Mouse (Mus musculus) cerebellum, adult 8-10 months (tissue): ENCODE data around the gene Sh3d19.
"Not testable (repeated sequence)": the region's sequence is repeated elsewhere in the genome, so short reads cannot be mapped to it uniquely, and the experiment has no call there.

Experiments
- DNase-seq: peaks from one replicate; pipeline ENCODE4 v3.0.0; 2022

Gene Sh3d19

GRCm38 (mm10) chr3:86103449-86104291 is 132.8 kb downstream of the Sh3d19 start:
- DNase-seq, result no peak

GRCm38 (mm10) chr3:86104433-86104832 is 133.5 kb downstream of the Sh3d19 start:
- DNase-seq, result not testable (repeated sequence)

GRCm38 (mm10) chr3:86104909-86105308 is 134.0 kb downstream of the Sh3d19 start:
- DNase-seq, result no peak

DNA sequence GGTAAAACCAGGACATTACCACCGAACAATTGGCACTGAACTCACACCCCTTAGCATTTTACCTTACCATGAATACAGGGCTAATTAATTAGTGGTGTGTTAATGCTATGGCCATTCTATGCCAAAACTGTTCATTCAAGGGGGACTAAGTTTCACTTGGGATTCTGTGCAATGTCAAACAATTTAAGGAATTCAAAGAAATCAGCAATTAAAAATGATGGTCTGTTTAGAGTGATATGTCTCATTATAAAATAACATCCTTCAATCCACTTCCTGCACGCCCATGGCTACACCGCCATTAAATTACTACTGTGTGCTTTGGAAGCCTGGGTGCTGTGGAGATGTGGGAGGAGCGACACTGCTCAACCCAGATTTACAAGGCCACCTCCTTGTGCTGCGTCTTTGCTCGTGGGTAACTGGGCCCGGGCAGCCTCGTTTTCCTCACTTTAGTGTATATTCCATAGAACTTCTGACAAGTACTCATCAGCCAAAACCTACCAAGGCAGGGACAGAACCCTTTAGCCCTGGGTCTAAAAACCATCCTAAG is 135.2 kb downstream of the Sh3d19 start:
- DNase-seq, result no peak

DNA sequence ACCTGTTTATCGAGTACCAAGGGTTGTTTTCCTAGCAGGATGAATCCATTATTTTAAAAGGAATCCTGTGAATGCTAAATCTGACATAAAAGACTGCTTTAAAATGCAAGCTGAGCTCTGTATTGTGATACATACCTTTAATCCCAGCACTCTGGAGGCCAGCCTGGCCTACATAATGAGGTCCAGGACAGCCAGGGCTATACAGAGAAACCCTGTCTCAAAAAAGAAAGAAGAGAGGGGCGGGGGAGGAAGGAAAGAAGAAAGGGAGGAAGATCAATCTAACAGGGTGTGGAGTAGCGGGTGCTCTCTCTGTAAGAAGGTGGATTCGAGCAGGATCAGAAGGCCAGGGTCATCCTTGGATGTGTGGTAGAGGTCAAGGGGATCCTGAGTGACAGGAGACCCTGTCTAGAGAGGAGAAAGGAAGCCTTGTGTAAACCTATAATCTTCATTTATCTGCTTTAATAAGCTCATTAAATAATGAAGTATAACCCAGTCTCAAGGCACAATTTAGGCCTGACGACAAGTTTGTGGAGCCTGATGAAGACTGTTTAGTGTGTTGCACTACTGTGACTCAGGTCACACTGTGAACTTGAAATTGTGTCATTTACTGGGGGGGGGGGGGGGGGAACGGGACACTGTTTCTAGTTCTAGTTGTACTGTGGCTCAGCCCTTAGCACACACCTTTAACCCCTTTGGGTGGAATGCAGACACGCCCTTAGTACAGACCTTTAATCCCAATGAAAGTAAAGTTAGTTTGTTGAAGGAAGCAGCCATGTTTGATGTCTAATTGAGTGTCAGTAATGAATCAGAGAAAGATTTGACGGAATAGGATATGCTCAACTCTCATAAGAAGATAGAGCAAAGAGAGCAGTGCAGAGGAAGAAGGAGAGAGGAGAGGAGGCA is 137.0 kb downstream of the Sh3d19 start:
- no peak for DNase-seq

- no peak for DNase-seq
Measured at GRCm38 (mm10) chr3:86108576-86108975, 137.7 kb downstream of the Sh3d19 start.

DNA sequence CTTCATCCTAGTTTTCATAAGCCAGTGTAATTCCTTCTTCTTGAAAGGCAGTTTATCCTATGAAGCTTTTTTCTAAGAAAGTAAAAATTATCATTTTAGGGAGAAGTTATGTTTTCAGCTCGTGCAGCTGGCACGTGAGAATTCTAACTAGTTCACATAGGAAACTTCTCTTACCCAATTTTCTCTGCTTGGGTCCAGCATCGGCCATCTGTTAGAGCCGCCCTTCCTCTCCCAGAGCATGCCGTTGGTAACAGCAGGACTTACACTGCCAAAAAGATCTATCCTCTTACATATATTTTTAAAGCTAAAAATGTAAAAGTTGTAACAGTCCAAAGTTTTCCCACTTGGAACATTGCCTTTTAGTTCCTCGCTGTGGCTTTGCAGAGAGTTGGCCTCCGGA is 138.2 kb downstream of the Sh3d19 start:
- DNase-seq, result no peak

GRCm38 (mm10) chr3:86110077-86110476 is 139.2 kb downstream of the Sh3d19 start:
- no peak for DNase-seq

DNA sequence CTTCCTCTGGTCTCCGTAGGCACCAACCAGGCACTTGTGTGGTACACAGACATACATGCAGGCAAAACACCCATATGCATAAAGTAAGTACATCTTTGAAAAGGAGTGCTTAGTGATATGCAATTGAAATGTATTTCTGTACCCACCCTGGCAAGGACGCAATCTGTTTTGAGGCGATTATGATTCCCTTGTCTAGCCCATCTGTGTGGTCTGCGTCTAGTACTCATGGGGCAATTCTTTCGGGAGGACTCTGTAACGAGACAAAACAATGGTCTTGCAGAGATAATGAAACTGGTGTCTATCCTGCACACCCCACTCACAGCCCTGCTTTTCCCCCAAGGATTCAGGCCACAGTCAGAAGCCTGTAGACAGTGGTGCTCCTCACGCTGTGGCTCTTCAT is 141.9 kb downstream of the Sh3d19 start:
- no peak for DNase-seq

DNA sequence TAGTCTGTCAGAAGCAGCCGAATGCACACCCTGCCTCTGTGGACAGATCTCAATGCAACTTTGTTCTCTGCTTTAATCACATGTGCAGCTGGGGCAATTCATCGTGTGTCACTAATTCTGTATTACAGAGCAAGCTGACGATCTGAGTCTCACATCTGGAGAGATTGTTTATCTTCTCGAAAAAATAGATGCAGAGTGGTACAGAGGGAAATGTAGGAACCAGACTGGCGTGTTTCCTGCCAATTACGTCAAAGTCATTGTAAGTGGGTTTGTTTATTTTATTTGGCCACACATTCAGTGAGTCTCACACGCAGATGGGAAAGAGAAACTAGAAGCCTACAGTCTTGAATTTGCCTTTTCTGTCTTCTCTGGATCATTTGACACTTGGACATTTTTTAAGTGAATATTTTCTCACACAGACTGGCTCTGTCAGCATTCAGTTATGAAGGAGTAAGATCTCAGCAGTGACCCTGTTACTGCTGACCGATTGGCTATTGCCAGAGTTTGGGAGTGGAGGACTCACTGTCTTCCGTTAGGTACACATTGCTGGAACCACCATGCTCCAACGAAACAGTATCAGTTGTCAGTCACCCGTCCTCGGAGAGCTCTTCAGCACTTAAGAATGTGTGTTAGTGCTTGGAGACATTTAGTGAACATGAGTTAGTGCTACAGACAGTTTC is 143.9 kb downstream of the Sh3d19 start:
- DNase-seq, result no peak

- no peak for DNase-seq
Measured at GRCm38 (mm10) chr3:86116951-86117350, 146.0 kb downstream of the Sh3d19 start.

DNA sequence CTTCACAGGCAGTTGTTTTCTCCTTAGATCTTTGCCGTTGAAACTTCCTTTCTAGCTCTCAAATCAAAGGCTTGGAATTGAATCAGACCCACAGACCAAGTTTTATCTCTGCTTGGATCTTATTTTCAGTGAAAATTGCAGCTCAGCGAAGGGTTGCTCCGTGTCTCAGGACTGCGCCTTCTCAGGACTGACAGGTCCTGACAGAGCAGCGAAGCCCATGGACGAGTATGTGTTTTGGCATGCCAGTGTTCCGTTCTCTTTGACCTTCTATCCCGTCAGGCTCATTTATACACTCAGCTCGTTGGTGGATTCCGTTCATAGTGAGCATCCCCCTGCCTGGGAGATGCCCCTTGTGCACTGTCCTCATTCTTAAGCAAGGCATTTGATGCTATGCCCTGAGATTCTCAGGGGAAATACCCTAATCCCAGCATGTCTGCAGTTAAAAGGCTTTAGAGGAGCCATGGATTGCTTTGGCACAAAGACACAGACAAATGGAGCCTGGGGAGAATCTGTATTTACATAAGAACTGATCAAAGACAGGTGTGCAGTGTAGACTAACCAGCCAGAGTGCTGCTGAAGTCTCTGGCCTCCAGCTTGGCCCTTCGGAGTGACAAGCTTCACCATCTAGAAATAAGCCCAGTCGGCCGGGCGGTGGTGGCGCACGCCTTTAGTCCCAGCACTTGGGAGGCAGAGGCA is 148.5 kb downstream of the Sh3d19 start:
- no peak for DNase-seq

- DNase-seq, result no peak
Measured at GRCm38 (mm10) chr3:86122156-86122555, 151.2 kb downstream of the Sh3d19 start.

GRCm38 (mm10) chr3:86123251-86123746 is 152.4 kb downstream of the Sh3d19 start:
- DNase-seq, result no peak

GRCm38 (mm10) chr3:86129757-86130156 is 158.8 kb downstream of the Sh3d19 start:
- DNase-seq, result peak; percentile 64

DNA sequence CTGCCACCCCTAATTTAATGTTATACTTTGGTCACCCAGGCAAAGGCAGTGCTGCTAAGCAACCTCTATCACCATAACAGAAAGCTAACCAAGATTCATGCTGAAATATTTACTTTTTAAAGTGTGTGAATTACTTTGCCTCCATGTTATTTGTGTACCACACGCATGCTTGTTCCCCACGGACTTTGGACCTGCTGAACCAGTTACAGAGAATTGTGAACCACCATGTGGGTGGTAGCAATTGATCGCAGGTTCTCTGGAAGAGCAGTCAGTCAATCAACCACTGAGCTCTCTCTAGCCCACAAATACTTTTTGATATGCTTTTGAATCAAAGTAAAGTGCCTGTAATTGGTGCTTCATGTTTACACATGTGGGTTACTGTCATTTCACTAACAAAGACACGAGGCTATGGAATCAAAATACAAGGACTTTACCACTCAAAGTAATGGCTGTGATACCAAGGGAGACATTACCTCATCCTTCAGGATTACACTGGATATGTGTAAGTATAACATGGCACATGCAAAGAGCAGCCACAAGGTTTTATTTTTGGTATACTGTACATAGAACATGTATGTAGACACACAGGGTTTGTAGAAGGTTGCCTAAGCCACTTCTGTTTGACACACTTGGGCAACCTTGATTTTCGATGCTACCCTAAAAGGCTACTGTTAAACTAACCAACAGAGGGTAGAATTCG is 164.2 kb downstream of the Sh3d19 start:
- no peak for DNase-seq

- no peak for DNase-seq
Measured at GRCm38 (mm10) chr3:86135886-86136563, 165.1 kb downstream of the Sh3d19 start.

DNA sequence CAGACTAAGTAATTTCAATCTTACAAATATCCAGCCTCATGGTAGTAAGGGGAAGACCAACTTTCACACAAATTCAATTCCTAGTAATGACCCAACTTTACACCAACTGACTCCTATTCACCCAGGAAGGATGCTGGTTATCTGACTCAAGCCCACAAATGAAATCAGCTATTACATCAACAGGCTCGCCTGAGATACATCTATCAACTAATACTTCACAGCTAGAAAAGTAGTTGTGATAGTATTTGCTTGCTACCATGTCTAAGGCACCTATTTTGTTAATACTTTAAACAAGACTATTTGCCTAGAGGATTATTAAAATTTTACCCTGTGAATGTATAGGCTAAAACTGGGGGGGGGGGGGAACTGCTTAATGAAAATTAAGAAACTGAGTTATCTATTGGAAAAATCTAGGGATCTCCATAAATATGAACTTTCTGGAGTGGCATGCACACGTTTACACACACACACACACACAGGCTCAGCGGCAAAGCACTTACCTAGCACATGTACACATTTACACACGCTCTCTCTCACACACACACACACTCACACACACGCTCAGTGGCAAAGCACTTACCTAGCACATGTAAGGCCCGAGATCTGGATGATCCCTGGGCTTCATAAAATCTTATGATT is 166.1 kb downstream of the Sh3d19 start:
- no peak for DNase-seq

- no peak for DNase-seq
Measured at GRCm38 (mm10) chr3:86139660-86140059, 168.8 kb downstream of the Sh3d19 start.

DNA sequence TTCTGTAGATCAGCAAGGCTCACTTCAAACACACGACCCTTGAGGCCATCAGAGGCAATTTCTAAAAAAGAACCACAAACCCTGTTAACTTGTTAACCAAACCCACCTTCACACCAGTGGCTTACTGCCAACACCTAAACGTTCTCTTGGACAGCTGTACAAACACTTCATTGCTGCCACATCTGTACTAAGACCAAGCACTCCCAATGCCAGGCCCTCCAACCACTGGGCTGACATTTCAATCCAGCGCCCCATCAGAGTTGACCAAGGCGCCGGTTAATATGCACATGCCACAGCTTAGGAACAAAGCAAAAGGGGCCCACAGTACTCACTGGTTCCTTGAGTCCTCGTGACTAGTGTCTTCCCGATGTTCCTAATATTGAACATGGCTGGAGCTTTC is 170.5 kb downstream of the Sh3d19 start:
- DNase-seq, result no peak
